Mouse (Mus musculus) left cerebral cortex, postnatal 10 days (tissue): Measurements from ENCODE around the gene Nr2f2. TPM values are rescaled to one million over a fixed set of nuclear protein-coding genes. Genes with fewer than 3 reads are reported as not detected.
A peak's percentile ranks its signal among the peaks of the same experiment; 100 is the strongest.

ENCODE experiments used
- DNase-seq, 2 experiments: peaks; one replicate each; pipeline ENCODE4 v3.0.0; 2021 to 2022; ENCODE audit warnings: low spot score in 2 of 2, mixed read lengths in 1 of 2; ENCODE audit errors: extremely low spot score in 1 of 2
- intact Hi-C: fragments of 180-260 bp; cut with DNase I; formaldehyde crosslinking; loops from one replicate; pipeline ENCODE4 v1.15.1; 2025
- total RNA-seq, 2 experiments: library from RNA; stranded (reverse); gene quantifications; 2 replicates each; pipeline ENCODE4 v1.2.3; 2021

Gene Nr2f2
- total RNA-seq, 2 experiments from 2014 or later, result 45.7 to 55.9 TPM

DNA sequence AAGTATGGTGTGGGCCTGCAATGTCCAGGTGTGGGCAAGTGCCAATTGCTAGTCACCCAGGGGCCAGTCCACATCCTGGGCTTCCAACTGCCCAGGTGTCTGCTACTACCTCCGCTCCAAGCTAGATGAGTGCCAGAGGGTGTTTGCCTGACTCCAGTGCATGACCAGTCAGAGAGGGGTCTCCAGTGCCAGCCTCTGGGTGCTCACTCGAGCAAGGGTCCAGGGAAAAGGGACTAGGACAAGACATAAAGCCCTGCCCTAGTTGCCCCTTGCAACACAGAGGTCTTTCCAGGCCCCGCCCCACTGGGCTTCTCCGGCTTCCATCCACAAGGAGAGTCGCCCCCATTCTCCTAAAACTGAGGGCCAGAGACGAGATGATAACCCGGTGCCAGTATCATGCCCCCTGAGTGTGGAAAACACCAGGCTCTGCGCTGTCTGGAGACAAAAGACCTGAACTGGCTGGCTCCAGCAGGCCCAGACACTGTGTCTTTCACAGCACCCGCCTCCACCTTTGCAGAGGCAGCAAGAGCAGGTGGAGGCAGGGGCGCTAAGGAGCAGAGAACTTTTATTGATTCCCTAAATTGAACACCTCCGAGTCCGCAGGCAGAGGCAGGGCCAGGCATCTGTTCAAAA is 26.4 kb downstream of the Nr2f2 start:
- no peak for DNase-seq
- intact Hi-C loops, result loop anchor here (5.0 to 10.0 kb wide), 5 partner anchors 848 to 1965 kb away; no protein-coding TSS in a partner anchor

DNA sequence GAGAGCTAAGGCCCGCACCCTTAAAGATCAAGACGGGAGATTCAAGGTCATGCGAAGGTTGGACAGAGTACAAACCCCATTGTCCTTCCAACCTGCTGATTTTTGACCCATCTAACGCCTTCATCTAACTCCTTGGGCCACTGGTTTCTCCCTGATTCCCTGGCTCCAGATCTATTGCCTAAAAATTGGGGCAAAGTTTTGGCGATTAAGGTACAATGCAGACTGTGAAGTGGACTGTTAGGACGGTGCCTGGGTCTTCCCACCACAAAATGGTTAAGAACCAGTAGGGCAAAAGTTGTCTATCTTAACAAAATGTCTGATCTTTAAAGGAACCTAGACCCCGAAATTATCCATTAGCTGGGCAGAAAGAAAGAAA is 28.3 kb downstream of the Nr2f2 start:
- no peak for DNase-seq
- intact Hi-C loops, result loop anchor here (5.0 to 10.0 kb wide), 3 partner anchors 846 to 1963 kb away; no protein-coding TSS in a partner anchor

DNA sequence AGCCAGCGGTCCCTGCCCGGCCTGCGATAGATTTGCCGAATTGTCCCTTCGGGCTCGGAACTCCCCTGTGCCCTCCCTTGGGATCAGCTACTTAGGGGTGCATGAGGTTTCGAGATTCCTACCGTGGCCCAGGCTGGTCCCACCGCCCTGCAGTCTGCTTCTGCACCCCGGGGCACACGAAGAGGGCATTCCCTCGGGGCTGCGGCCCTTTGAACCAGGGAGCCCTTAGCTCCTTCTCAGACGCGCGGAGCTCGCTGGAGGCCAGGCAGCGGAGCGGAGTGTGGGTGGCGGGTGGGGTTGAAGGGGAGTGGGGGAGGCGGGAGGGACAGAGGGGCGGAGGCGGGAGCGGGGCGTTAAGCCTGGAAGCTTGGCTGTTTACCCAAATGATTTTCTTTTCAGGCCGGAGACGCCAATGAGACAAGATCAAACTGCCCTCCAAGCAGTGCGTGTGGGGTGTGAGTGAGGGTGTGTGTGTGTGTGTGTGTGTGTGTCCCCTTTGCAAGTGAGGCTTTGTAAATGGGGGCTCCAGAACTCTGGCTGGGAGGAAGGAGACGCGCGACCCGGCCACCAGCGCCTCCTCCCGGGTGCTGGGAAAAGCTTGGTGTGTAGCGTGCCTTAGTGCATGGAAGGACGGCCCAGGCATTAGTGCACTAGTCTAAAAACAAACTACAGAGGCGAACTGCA is 28.8 kb downstream of the Nr2f2 start:
- intact Hi-C loops, result loop anchor here (5.0 to 10.0 kb wide), 3 partner anchors 845 to 1963 kb away; no protein-coding TSS in a partner anchor
- peak in 1 of 2 experiments; percentile 55 for DNase-seq

DNA sequence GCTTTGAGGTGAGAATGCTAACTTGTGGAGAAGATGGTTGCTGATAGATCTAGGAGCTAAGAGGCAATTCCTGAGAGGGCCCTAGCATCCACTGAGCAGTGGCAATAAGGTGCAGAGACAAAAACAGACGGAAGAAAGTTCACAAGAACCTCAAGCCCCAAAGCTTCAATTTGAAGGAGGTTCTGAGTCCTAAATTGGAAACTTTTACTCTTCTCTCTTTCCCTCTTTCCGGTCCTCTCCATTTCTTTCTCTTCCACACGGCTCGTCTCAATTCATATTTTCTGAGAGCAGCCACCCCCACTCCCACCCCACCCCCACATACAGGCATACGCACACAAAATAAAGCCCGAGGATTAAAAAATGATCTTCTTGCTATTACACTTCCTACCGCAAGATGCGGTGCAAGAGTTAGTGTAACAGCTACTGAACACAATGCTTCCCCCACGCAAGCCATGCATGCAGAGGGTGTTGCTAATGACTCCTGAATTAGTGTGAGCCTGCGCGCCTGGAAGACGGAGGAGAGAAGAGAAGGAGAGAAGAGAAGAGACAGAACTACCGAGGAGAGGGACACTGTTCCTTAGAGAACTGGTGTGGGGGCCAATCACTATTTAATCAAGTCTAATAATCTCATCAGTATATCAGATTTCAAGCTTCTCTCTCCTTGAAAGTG is 29.8 kb downstream of the Nr2f2 start:
- intact Hi-C loops, result loop anchor here (5.0 to 10.0 kb wide), 3 partner anchors 844 to 1962 kb away; no protein-coding TSS in a partner anchor
- no peak for DNase-seq

DNA sequence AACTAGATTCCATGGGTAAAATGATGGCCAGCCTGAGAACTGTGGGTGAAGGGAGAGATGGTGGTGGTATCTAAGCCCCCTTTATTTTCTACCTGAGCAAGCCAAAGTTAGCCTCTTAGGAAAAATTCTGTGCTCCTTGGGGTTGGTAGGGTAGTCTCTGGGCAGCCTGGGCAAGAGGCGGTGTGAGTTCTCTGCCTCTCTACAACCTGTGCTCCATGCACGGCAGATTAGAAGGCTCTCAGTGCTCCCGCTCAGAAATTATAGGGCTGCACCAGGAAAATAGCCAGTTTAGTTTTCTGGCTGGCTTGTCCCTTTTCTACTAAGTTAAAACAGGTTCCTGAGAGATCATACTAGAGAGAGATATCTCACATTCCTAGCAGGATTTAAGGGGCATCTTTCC is 30.4 kb downstream of the Nr2f2 start:
- intact Hi-C loops, result loop anchor here (5.0 to 10.0 kb wide), 3 partner anchors 844 to 1961 kb away; no protein-coding TSS in a partner anchor
- no peak for DNase-seq

DNA sequence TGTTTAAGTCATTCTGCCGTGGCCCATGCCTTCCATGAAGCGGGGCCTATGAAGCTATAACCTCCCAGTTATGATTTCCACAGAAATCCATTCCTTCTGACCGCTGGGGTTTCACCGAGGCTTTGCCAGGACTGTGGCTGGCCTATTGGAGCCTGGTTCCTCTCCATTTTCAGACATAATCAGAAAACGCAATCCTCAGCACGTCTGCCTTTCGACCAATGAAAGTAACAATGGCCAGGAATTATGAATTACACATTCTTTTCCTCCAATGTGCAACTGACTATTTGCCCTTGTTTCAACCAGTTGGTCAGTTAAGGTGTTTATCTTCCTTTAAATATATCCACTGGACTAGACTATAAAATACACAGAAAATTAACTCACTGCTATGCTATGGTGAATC is 31.1 kb downstream of the Nr2f2 start:
- intact Hi-C loops, result loop anchor here (1.0 to 10.0 kb wide), 5 partner anchors 523 to 1961 kb away; no protein-coding TSS in a partner anchor
- DNase-seq, result no peak

DNA sequence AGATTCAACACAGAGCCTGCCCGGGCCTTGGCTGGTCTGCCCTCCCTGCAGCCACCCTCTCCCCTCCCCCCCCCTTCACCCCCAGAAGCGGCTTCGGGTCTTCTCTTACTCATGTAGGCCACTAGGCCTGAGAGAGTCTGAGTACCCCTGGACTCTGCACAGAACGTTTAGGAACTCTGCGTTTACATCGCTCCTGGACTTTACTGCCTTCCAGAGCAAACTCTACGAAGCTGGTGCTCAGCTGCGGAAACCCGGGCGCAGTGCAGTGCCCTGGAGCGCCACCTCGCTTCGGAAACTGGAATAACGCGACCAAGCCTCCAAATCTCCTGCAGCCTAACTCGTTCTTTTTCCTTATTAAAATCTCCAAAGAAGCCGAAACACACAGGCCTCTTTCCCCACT is 31.7 kb downstream of the Nr2f2 start:
- intact Hi-C loops, result loop anchor here (1.0 to 10.0 kb wide), 8 partner anchors 32 to 1960 kb away; partner anchors contain the start of gene Nr2f2
- DNase-seq, result peak; percentile 66 to 79

DNA sequence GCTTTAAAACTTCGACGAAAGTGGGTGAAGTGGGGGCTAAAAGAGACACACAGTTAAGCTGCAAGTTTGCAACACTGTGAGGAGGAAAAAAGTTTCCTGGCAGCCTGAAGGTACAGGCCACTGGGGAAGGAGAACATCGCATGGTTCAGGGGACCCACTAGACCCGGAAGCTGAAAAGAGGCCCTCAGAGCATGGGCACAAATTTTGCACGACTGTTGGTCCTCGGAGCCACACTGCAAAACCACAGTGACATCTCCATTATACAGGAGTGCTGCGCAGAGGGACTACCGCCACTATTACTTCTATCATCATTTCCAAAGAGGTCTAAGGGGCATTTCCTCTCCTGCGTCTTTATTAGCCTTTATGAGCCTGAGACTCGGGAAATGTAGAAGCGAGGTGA is 32.7 kb downstream of the Nr2f2 start:
- no peak for DNase-seq
- intact Hi-C loops, result loop anchor here (2.0 to 10.0 kb wide), 6 partner anchors 33 to 1959 kb away; partner anchors contain the start of gene Nr2f2

DNA sequence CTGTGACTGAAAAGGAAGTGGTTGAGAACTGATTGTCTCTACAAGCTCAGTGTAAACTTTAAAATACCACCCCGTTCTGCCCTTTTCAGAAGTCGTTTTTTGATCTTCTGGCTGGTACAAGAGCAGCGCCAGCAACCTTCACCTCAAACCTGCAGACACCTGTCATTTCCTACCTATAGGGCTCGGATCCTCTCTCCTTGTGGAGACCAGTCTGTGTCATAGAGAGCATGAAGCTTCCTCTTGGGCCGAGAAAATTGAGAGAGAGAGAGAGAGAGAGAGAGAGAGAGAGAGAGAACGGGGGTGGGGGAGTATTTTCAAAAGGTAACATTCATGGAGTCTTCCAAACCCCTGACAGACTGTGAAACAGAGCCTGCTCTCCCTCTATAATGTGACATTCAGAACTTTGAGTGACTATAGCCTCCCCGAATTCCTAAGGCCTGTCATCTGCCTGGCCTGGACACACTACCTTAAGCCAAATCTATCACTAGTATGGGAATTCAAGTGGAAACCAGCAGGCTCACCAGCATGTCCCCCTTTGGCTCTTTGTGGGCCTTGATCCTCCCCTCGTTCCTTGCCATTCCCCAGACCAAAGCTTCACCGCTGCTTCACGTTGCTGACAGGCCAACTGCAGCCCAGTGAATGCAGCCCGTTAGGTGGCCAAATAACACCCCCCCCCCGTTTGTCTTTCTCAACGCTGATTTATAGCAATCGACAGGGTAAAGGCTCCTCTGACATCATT is 33.4 kb downstream of the Nr2f2 start:
- intact Hi-C loops, result loop anchor here (5.0 to 10.0 kb wide), 5 partner anchors 34 to 1958 kb away; partner anchors contain the start of gene Nr2f2
- DNase-seq, result no peak

DNA sequence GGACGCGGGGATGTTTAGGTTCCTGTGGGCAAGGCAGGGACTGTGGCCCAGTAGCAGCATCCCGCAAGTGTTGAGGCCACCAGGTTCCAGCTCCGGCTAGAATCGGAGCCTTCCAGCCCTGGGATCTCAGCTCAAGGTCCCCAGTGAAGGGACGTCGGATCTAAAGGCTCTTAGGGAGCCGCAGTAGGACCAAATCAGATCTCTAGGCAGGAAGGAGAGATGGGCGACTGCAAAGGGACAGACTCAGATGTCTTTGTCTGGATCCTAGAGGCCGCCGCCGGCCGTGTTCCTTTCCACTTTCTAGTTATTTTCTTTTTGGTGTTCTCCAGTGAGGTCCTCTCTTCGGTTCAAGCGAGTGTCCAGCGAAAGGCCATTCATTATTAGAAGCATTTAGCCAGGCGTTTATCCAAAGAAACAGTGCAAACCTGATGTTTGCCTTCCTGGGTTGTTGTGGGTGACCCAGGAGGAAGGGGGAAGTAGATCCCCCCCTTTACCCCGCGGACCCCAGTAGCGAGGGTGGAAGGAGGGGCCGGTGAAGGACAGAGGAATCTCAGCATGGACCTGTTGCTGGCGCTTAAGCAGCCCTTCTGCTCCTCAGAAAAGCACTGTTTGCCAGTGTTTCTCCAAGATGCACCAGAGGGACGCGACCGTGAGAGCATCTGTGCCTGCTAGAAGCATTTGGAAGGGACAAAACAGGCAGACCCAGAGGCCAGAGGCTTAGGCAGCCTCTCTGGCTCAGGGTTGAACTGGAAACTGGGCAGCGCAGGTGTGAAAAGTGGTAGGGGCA is 34.3 kb downstream of the Nr2f2 start:
- no peak for DNase-seq

DNA sequence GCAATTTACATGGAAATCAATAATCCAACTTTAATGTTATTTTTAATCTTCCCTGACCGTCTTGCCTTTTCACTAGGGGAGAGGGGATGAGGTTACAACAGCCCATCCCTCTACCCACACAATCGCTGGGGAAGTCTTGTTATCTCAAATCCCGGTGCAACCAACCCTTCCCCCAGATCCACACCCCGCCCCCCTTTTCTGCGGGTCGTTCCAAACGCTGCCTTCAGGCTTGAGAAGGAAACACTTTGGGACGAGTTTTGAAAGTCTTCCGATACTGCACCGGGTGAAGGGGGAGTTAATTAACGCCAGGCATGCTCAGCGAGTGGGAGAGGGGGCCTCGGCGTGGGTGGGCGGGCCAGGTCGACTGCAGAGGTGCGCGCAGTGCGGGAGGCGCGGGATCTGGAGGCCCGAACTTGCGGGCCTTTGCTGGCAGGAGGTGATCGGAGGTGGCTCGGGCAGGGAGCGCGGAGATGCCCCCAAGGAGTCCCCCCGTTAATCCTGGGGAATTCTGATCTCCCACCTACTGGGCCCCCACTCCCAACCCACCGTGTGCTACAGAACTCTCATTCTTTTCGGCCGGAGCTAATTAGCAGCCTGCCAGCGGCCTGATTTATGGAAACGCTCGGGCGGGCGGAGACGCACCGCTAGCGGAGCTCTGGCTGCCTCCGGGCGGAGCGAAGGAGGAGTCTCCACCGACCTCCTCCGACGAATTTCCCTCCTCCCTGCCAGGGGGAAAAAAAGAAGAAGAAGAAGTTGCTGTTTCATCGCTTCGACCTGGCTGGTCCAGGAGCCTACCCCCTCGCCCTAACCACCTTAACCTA is 35.1 kb downstream of the Nr2f2 start:
- peak in 1 of 2 experiments; percentile 77 for DNase-seq
- intact Hi-C loops, result loop anchor here (5.0 to 10.0 kb wide), 5 partner anchors 36 to 1957 kb away; partner anchors contain the start of gene Nr2f2

More for the DNA sequence above, 34.3 kb downstream of the Nr2f2 start:
- intact Hi-C loops, result loop anchor here (5.0 to 10.0 kb wide), 5 partner anchors 35 to 1957 kb away; partner anchors contain the start of gene Nr2f2

DNA sequence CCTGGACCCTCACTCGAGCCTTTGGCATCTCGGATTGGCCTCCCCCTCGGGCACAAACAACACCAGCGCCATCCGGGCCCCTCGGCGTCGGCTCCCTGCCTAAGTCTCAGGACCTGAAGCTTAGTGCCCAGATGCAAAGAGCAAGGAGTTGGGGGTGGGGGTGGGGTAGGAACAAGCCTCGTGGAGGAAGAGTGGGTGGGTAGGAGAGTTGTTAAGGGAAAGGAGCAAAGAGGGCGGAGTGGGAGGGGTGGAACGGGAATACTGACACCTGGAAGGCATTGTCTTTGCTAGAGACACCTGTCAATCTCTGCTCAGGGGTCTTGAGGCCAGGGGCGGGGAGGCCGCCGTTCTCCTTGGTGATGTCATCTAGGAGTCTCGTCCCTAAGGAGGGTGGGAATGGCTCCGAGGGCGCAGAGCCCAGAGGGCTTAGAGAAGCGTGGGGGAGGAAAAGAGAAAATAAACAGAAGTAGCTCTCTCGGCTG is 35.7 kb downstream of the Nr2f2 start:
- intact Hi-C loops, result loop anchor here (5.0 to 10.0 kb wide), 5 partner anchors 36 to 1956 kb away; partner anchors contain the start of gene Nr2f2
- DNase-seq, result no peak

DNA sequence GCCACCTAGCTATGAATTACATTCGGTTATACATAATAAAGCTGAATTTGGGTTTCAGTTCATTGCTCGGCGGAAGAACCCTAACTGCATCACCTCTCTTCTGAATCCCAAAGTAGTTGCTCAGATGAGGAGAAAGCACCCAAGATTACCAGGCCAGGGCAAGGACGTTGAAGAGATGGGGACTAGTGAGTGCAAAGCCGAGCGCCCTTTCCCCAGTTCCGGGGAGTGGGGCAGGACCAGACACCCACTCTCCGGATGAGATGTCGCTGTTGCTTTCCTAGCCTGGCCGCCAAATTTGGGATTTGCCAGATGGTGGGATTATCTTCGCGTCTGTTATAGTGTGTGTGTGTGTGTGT is 36.4 kb downstream of the Nr2f2 start:
- no peak for DNase-seq
- intact Hi-C loops, result loop anchor here (5.0 to 10.0 kb wide), 5 partner anchors 37 to 1955 kb away; partner anchors contain the start of gene Nr2f2

DNA sequence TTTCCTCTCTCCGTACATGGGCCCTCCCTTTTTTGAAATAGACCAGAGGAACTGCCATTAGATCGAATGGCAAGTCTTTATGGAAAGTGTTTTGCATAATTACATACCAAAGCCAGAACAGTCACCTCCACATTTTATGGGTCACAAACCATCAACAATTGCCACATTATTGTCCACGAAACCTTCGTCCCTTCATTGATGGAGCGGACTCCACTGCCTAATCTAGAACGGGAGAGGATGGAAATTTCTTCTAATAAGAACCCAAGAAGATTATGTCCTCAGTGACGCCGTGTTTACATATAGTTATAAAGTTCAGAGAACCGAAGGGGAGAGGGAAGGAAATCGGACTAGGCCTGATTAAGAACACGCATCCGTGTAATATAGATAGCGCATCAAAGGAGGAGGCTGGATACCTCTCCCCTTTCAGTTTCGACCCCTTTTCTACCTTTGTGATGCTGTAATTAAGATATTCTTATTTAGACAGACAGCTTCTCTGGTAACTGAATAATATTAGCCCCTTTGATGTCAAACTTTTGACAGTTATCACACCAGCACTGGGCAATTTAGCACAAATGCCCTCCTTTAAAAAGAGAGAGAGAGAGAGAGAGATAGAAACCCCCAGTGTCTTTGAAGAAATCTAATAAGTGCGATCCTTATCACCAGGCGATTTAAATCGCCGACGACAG is 36.9 kb downstream of the Nr2f2 start:
- intact Hi-C loops, result loop anchor here (5.0 to 10.0 kb wide), 6 partner anchors 38 to 1955 kb away; partner anchors contain the start of gene Nr2f2
- no peak for DNase-seq

DNA sequence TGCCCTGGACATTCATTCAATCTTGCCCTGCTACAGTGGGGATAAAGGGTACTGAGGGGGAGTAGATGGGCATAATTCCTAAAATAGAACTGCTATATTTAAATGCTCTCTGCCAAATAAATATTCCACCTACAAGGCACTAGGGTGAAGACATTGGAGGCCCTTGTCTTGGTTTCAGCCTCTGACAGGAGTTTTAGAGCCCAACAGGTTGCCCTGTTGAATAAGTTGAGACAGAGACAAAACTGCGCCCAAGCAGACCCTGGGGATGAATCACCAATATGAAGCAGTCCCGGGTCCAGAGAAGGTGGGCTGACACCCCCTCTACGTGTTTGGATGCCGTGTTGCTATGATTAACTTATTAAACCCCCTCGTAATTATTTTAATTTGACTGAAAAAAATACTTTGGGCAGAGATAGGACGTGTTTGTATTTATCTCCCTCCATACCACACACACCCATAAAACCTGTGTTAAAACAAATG is 37.5 kb downstream of the Nr2f2 start:
- intact Hi-C loops, result loop anchor here (5.0 kb wide), 1 partner anchor 337 kb away; no protein-coding TSS in a partner anchor
- no peak for DNase-seq
